Mouse (Mus musculus) embryonic facial prominence, embryonic 15.5 days (tissue): Measurements from ENCODE around the gene Baz1b. TPM values are rescaled to one million over a fixed set of nuclear protein-coding genes. Genes with fewer than 3 reads are reported as not detected.

ENCODE experiments used
- ATAC-seq: fragments of 200-750 bp; cut with Nextera tagmentation; 2 replicates; pipeline ENCODE4 v1.8.0; 2017; ENCODE audit warnings: low read depth, moderate TSS enrichment; ENCODE audit not compliant: insufficient number of reproducible peaks, low FRiP score, low TSS enrichment
- H3K27ac ChIP-seq: fragments of 300-500 bp; sonication (generic); replicated peaks from 2 replicates; pipeline ENCODE4 v1.5.1; 2015; ENCODE audit warnings: mild to moderate bottlenecking, inconsistent platforms
- H3K27me3 ChIP-seq: fragments of 300-500 bp; sonication (generic); 2 replicates; pipeline ENCODE4 v1.6.1; 2015; ENCODE audit warnings: inconsistent platforms
- H3K36me3 ChIP-seq: fragments of 300-500 bp; sonication (generic); 2 replicates; pipeline ENCODE4 v1.6.1; 2015; ENCODE audit warnings: mild to moderate bottlenecking, inconsistent platforms
- H3K4me1 ChIP-seq: fragments of 300-500 bp; sonication (generic); 2 replicates; pipeline ENCODE4 v1.6.1; 2015; ENCODE audit warnings: inconsistent platforms
- H3K4me2 ChIP-seq: fragments of 300-500 bp; sonication (generic); replicated peaks from 2 replicates; pipeline ENCODE4 v1.6.1; 2015; ENCODE audit warnings: mild to moderate bottlenecking, inconsistent platforms
- H3K4me3 ChIP-seq: fragments of 300-500 bp; sonication (generic); replicated peaks from 2 replicates; pipeline ENCODE4 v1.5.1; 2015; ENCODE audit warnings: mild to moderate bottlenecking, inconsistent platforms
- H3K9ac ChIP-seq: fragments of 300-500 bp; sonication (generic); 2 replicates; pipeline ENCODE4 v1.6.1; 2015; ENCODE audit warnings: inconsistent platforms
- H3K9me3 ChIP-seq: fragments of 300-500 bp; sonication (generic); replicated peaks from 2 replicates; pipeline ENCODE4 v1.6.1; 2016; ENCODE audit warnings: inconsistent platforms
- WGBS: fragments of 180-500 bp; shearing (Covaris S2); methylation state at CpG from one replicate; pipeline ENCODE4 v1.1.7; 2015; 5-methylcytosine and 5-hydroxymethylcytosine counted together
- polyA plus RNA-seq: library from polyadenylated mRNA; unstranded; fragments of >200 nt; fragmentation: Nextera tagmentation; extraction: Ambion mirVana; gene quantifications from 2 replicates; pipeline ENCODE4 v1.2.1, GENCODE M21; 2015

Gene Baz1b
- polyA plus RNA-seq, 1 experiment from 2014 or later: 36.2 TPM

- Histone ChIP-seq H3K9ac (no peak overlapping the region), H3K4me2 (no peak overlapping the region), H3K27me3 (no peaks in the 10 kb centered on the region; the same call in 1 of the 2 replicates), H3K4me1 (peaks cover 28% of the 10 kb centered on the region), H3K4me3 (no peak overlapping the region), H3K36me3 (no peaks in the 10 kb centered on the region), H3K9me3 (no peaks in the 10 kb centered on the region), H3K27ac (no peak overlapping the region)
- WGBS: 87% methylated on average over 3 of the region's 3 CpGs
- no peak for ATAC-seq
Observed at GRCm38 (mm10) chr5:135256166-135256565, 69.1 kb downstream of the Baz1b start.

- no peaks in the 10 kb centered on the region for H3K9me3 ChIP-seq
- no peak overlapping the region for H3K9ac ChIP-seq
- H3K36me3 ChIP-seq: no peaks in the 10 kb centered on the region
- WGBS: 81% methylated on average over 12 of the region's 12 CpGs
- no peaks in the 10 kb centered on the region for H3K27me3 ChIP-seq
- no peak for ATAC-seq
- H3K4me2 ChIP-seq: no peak overlapping the region
- peak overlapping the region; percentile 34; the same call in 1 of the 2 replicates for H3K27ac ChIP-seq
- peaks cover 25% of the 10 kb centered on the region for H3K4me1 ChIP-seq
- H3K4me3 ChIP-seq: no peak overlapping the region
Observed at GRCm38 (mm10) chr5:135257559-135257958, 70.5 kb downstream of the Baz1b start.

GRCm38 (mm10) chr5:135258280-135259150, 71.5 kb downstream of the Baz1b start:
- peak; percentile 65; the same call in 1 of the 2 replicates for ATAC-seq
- H3K9ac ChIP-seq: peak overlapping the region; percentile 4; the same call in 1 of the 2 replicates
- WGBS: 11% methylated on average over 30 of the region's 30 CpGs

GRCm38 (mm10) chr5:135263866-135264503, 76.9 kb downstream of the Baz1b start:
- Histone ChIP-seq H3K4me1 (peaks cover 13% of the 10 kb centered on the region), H3K27ac (peak overlapping the region; percentile 75), H3K27me3 (no peaks in the 10 kb centered on the region), H3K9me3 (no peaks in the 10 kb centered on the region), H3K36me3 (no peaks in the 10 kb centered on the region), H3K4me2 (peak overlapping the region; percentile 34), H3K4me3 (peak overlapping the region; percentile 7; the same call in 1 of the 2 replicates), H3K9ac (no peak overlapping the region)
- peak; percentile 91 for ATAC-seq
- WGBS: 12% methylated on average over 17 of the region's 17 CpGs

More at GRCm38 (mm10) chr5:135258280-135259150, 71.5 kb downstream of the Baz1b start:
- peak overlapping the region; percentile 33 for H3K4me3 ChIP-seq
- no peaks in the 10 kb centered on the region for H3K9me3 ChIP-seq
- H3K27me3 ChIP-seq: no peaks in the 10 kb centered on the region
- peak overlapping the region; percentile 50 for H3K4me2 ChIP-seq
- H3K36me3 ChIP-seq: no peaks in the 10 kb centered on the region
- peaks cover 17% of the 10 kb centered on the region for H3K4me1 ChIP-seq
- peak overlapping the region; percentile 88 for H3K27ac ChIP-seq

GRCm38 (mm10) chr5:135264548-135264947, 77.5 kb downstream of the Baz1b start:
- peak; percentile 65; the same call in 1 of the 2 replicates for ATAC-seq
- H3K9me3 ChIP-seq: no peaks in the 10 kb centered on the region
- H3K9ac ChIP-seq: no peak overlapping the region
- peak overlapping the region; percentile 34; the same call in 1 of the 2 replicates for H3K4me2 ChIP-seq
- H3K27ac ChIP-seq: peak overlapping the region; percentile 75
- no peaks in the 10 kb centered on the region for H3K27me3 ChIP-seq
- no peaks in the 10 kb centered on the region for H3K36me3 ChIP-seq
- H3K4me1 ChIP-seq: peaks cover 13% of the 10 kb centered on the region
- H3K4me3 ChIP-seq: no peak overlapping the region
- 27% methylated on average over 9 of the region's 9 CpGs for WGBS

- no peak overlapping the region for H3K4me2 ChIP-seq
- no peaks in the 10 kb centered on the region for H3K9me3 ChIP-seq
- no peaks in the 10 kb centered on the region for H3K27me3 ChIP-seq
- WGBS: 67% methylated on average over 8 of the region's 8 CpGs
- no peak for ATAC-seq
- no peak overlapping the region for H3K27ac ChIP-seq
- no peaks in the 10 kb centered on the region for H3K36me3 ChIP-seq
- no peak overlapping the region for H3K9ac ChIP-seq
- H3K4me1 ChIP-seq: peaks cover 10% of the 10 kb centered on the region
- H3K4me3 ChIP-seq: no peak overlapping the region
Observed at GRCm38 (mm10) chr5:135269451-135269850, 82.4 kb downstream of the Baz1b start.

GRCm38 (mm10) chr5:135270361-135270760, 83.3 kb downstream of the Baz1b start:
- H3K4me1 ChIP-seq: peaks cover 17% of the 10 kb centered on the region
- H3K4me3 ChIP-seq: no peak overlapping the region

GRCm38 (mm10) chr5:135271563-135272165, 84.6 kb downstream of the Baz1b start:
- H3K27ac ChIP-seq: no peak overlapping the region
- H3K9ac ChIP-seq: no peak overlapping the region
- H3K4me3 ChIP-seq: no peak overlapping the region
- H3K9me3 ChIP-seq: no peaks in the 10 kb centered on the region
- no peak for ATAC-seq
- WGBS: 49% methylated on average over 12 of the region's 12 CpGs
- H3K27me3 ChIP-seq: peaks cover 3% of the 10 kb centered on the region; the same call in 1 of the 2 replicates
- no peaks in the 10 kb centered on the region for H3K36me3 ChIP-seq
- peaks cover 26% of the 10 kb centered on the region for H3K4me1 ChIP-seq
- no peak overlapping the region for H3K4me2 ChIP-seq

More at GRCm38 (mm10) chr5:135270361-135270760, 83.3 kb downstream of the Baz1b start:
- no peak overlapping the region for H3K27ac ChIP-seq
- no peaks in the 10 kb centered on the region for H3K27me3 ChIP-seq
- no peak overlapping the region for H3K4me2 ChIP-seq
- no peaks in the 10 kb centered on the region for H3K36me3 ChIP-seq
- no peak overlapping the region for H3K9ac ChIP-seq
- 65% methylated on average over 4 of the region's 4 CpGs for WGBS
- ATAC-seq: no peak
- no peaks in the 10 kb centered on the region for H3K9me3 ChIP-seq

- peak overlapping the region; percentile 28 for H3K4me2 ChIP-seq
- no peaks in the 10 kb centered on the region for H3K36me3 ChIP-seq
- peak overlapping the region; percentile 11; the same call in 1 of the 2 replicates for H3K4me3 ChIP-seq
- 13% methylated on average over 15 of the region's 15 CpGs for WGBS
- H3K27me3 ChIP-seq: peaks cover 5% of the 10 kb centered on the region; the same call in 1 of the 2 replicates
- H3K4me1 ChIP-seq: peaks cover 29% of the 10 kb centered on the region
- H3K9me3 ChIP-seq: no peaks in the 10 kb centered on the region
- ATAC-seq: peak; percentile 81
- peak overlapping the region; percentile 89 for H3K27ac ChIP-seq
- H3K9ac ChIP-seq: no peak overlapping the region
Observed at GRCm38 (mm10) chr5:135274663-135275396, 87.8 kb downstream of the Baz1b start.

GRCm38 (mm10) chr5:135276597-135276996, 89.5 kb downstream of the Baz1b start:
- 5% methylated on average over 36 of the region's 36 CpGs for WGBS
- H3K36me3 ChIP-seq: no peaks in the 10 kb centered on the region
- peak overlapping the region; percentile 23; the same call in 1 of the 2 replicates for H3K4me3 ChIP-seq
- H3K27ac ChIP-seq: peak overlapping the region; percentile 49; the same call in 1 of the 2 replicates
- peak overlapping the region; percentile 43 for H3K4me2 ChIP-seq
- ATAC-seq: no peak
- peaks cover 5% of the 10 kb centered on the region; the same call in 1 of the 2 replicates for H3K27me3 ChIP-seq
- peaks cover 31% of the 10 kb centered on the region for H3K4me1 ChIP-seq
- H3K9me3 ChIP-seq: no peaks in the 10 kb centered on the region
- no peak overlapping the region; the same call in 1 of the 2 replicates for H3K9ac ChIP-seq
